Mouse (Mus musculus) forebrain, embryonic 11.5 days (tissue): ENCODE measurements at regions not wholly inside any gene's neighbourhood (a gene's known extent, or its start where the extent isn't known, plus 50 kb on each side); places are given as distances from the start of the nearest gene placed in this dataset.

Experiments
- ATAC-seq: fragments of 200-750 bp; cut with Nextera tagmentation; replicated peaks from 2 replicates; pipeline ENCODE4 v1.8.0; 2017; ENCODE audit warnings: moderate TSS enrichment; ENCODE audit not compliant: low FRiP score
- DNase-seq: peaks from one replicate; pipeline ENCODE4 v3.0.0-alpha.2; 2017; ENCODE audit warnings: low spot score
- H3K27ac ChIP-seq: fragments of 300-500 bp; sonication (generic); 2 replicates; pipeline ENCODE4 v1.5.1; 2014; ENCODE audit warnings: low read depth, low read length
- H3K27me3 ChIP-seq: fragments of 300-500 bp; sonication (generic); 2 replicates; pipeline ENCODE4 v1.6.1; 2014; ENCODE audit warnings: mild to moderate bottlenecking, low read length, mixed read lengths; ENCODE audit not compliant: control insufficient read depth, insufficient read depth
- H3K36me3 ChIP-seq: fragments of 300-500 bp; sonication (generic); 2 replicates; pipeline ENCODE4 v1.6.1; 2014; ENCODE audit warnings: mild to moderate bottlenecking, low read length, moderate library complexity, mixed read lengths; ENCODE audit not compliant: control insufficient read depth, insufficient read depth
- H3K4me1 ChIP-seq: fragments of 300-500 bp; sonication (generic); replicated peaks from 2 replicates; pipeline ENCODE4 v1.6.1; 2014; ENCODE audit warnings: low read length, mixed read lengths; ENCODE audit not compliant: control insufficient read depth, insufficient read depth
- H3K4me2 ChIP-seq: fragments of 300-500 bp; sonication (generic); 2 replicates; pipeline ENCODE4 v1.6.1; 2014; ENCODE audit warnings: low read depth, mild to moderate bottlenecking, low read length, moderate library complexity, mixed read lengths; ENCODE audit not compliant: severe bottlenecking
- H3K4me3 ChIP-seq: fragments of 300-500 bp; sonication (generic); 2 replicates; pipeline ENCODE4 v1.5.1; 2014; ENCODE audit warnings: low read depth, low read length
- H3K9ac ChIP-seq: fragments of 300-500 bp; sonication (generic); 2 replicates; pipeline ENCODE4 v1.6.1; 2014; ENCODE audit warnings: low read length
- H3K9me3 ChIP-seq: fragments of 300-500 bp; sonication (generic); 2 replicates; pipeline ENCODE4 v1.6.1; 2016; ENCODE audit warnings: low read length, mixed read lengths; ENCODE audit not compliant: control insufficient read depth
- WGBS: fragments of 180-500 bp; shearing (Covaris S2); extraction: QIAGEN DNeasy Blood & Tissue Kit; methylation state at CpG from one replicate; pipeline ENCODE4 v1.1.7; 2014; 5-methylcytosine and 5-hydroxymethylcytosine counted together

- 84% methylated on average over 3 of the region's 3 CpGs for WGBS
- H3K9ac ChIP-seq, result no peak overlapping the region
- H3K36me3 ChIP-seq, result no peaks in the 10 kb centered on the region
- no peak overlapping the region for H3K4me2 ChIP-seq
- H3K4me3 ChIP-seq, result no peak overlapping the region
- 0 out of 2 replicates have a peak, but pooled peaks have one; percentile 21 for ATAC-seq
- no peak overlapping the region for H3K27ac ChIP-seq
- no peaks in the 10 kb centered on the region for H3K27me3 ChIP-seq
- DNase-seq, result no peak
- no peaks in the 10 kb centered on the region for H3K9me3 ChIP-seq
- H3K4me1 ChIP-seq, result no peaks in the 10 kb centered on the region
These were observed 216.8 kb upstream of the Aco1 start for GRCm38 (mm10) chr4:39926021-39926591.

- H3K9ac ChIP-seq, result no peak overlapping the region
- H3K4me1 ChIP-seq, result no peaks in the 10 kb centered on the region
- H3K4me3 ChIP-seq, result no peak overlapping the region
- ATAC-seq, result no peak
- 89% methylated on average over 7 of the region's 7 CpGs for WGBS
- H3K27me3 ChIP-seq, result no peaks in the 10 kb centered on the region
- H3K4me2 ChIP-seq, result no peak overlapping the region
- no peak for DNase-seq
- H3K36me3 ChIP-seq, result no peaks in the 10 kb centered on the region
- no peaks in the 10 kb centered on the region for H3K9me3 ChIP-seq
- no peak overlapping the region for H3K27ac ChIP-seq
These were observed 216.3 kb upstream of the Aco1 start for GRCm38 (mm10) chr4:39926594-39926993.

- no peaks in the 10 kb centered on the region for H3K4me1 ChIP-seq
- H3K36me3 ChIP-seq, result no peaks in the 10 kb centered on the region
- ATAC-seq, result no peak
- H3K9ac ChIP-seq, result no peak overlapping the region
- no peak overlapping the region for H3K4me2 ChIP-seq
- H3K27ac ChIP-seq, result no peak overlapping the region
- no peak overlapping the region for H3K4me3 ChIP-seq
- no peaks in the 10 kb centered on the region for H3K9me3 ChIP-seq
- no peaks in the 10 kb centered on the region for H3K27me3 ChIP-seq
- 85% methylated on average over 2 of the region's 2 CpGs for WGBS
- DNase-seq, result no peak
These were observed 214.4 kb upstream of the Aco1 start for GRCm38 (mm10) chr4:39928491-39928890.

- H3K36me3 ChIP-seq, result no peaks in the 10 kb centered on the region
- 86% methylated on average over 12 of the region's 12 CpGs for WGBS
- ATAC-seq, result no peak
These were observed 208.7 kb upstream of the Aco1 start for GRCm38 (mm10) chr4:39934025-39934708.

GRCm38 (mm10) chr4:39958687-39959086 is 184.2 kb upstream of the Aco1 start:
- 82% methylated on average over 3 of the region's 3 CpGs for WGBS
- no peak for ATAC-seq

More at GRCm38 (mm10) chr4:39934025-39934708, 208.7 kb upstream of the Aco1 start:
- H3K9ac ChIP-seq, result no peak overlapping the region
- no peaks in the 10 kb centered on the region for H3K4me1 ChIP-seq
- H3K9me3 ChIP-seq, result no peaks in the 10 kb centered on the region
- DNase-seq, result no peak
- H3K4me2 ChIP-seq, result no peak overlapping the region
- no peaks in the 10 kb centered on the region for H3K27me3 ChIP-seq
- H3K4me3 ChIP-seq, result no peak overlapping the region
- H3K27ac ChIP-seq, result no peak overlapping the region

GRCm38 (mm10) chr4:39967938-39968337 is 174.9 kb upstream of the Aco1 start:
- H3K27ac ChIP-seq, result no peak overlapping the region
- ATAC-seq (no peak), DNase-seq (no peak)
- no peak overlapping the region for H3K4me3 ChIP-seq
- H3K27me3 ChIP-seq, result no peaks in the 10 kb centered on the region
- H3K4me2 ChIP-seq, result no peak overlapping the region
- H3K36me3 ChIP-seq, result no peaks in the 10 kb centered on the region
- WGBS, result 93% methylated on average over 3 of the region's 3 CpGs
- H3K4me1 ChIP-seq, result no peaks in the 10 kb centered on the region
- no peak overlapping the region for H3K9ac ChIP-seq
- no peaks in the 10 kb centered on the region for H3K9me3 ChIP-seq

More at GRCm38 (mm10) chr4:39958687-39959086, 184.2 kb upstream of the Aco1 start:
- Histone ChIP-seq H3K4me2 (no peak overlapping the region), H3K4me3 (no peak overlapping the region), H3K4me1 (no peaks in the 10 kb centered on the region), H3K9me3 (no peaks in the 10 kb centered on the region), H3K27ac (no peak overlapping the region), H3K36me3 (no peaks in the 10 kb centered on the region), H3K9ac (no peak overlapping the region), H3K27me3 (no peaks in the 10 kb centered on the region)
- no peak for DNase-seq

- H3K9ac ChIP-seq, result no peak overlapping the region
- H3K4me2 ChIP-seq, result no peak overlapping the region
- no peaks in the 10 kb centered on the region for H3K4me1 ChIP-seq
- H3K36me3 ChIP-seq, result no peaks in the 10 kb centered on the region
- H3K9me3 ChIP-seq, result no peaks in the 10 kb centered on the region
- 78% methylated on average over 6 of the region's 6 CpGs for WGBS
- H3K27me3 ChIP-seq, result no peaks in the 10 kb centered on the region
- H3K27ac ChIP-seq, result no peak overlapping the region
- ATAC-seq, result no peak
- H3K4me3 ChIP-seq, result no peak overlapping the region
- DNase-seq, result no peak
These were observed 151.5 kb upstream of the Aco1 start for GRCm38 (mm10) chr4:39991358-39991757.

- Histone ChIP-seq H3K4me3 (no peak overlapping the region), H3K27me3 (no peaks in the 10 kb centered on the region), H3K9ac (no peak overlapping the region), H3K27ac (no peak overlapping the region), H3K36me3 (no peaks in the 10 kb centered on the region), H3K4me1 (no peaks in the 10 kb centered on the region), H3K9me3 (no peaks in the 10 kb centered on the region), H3K4me2 (no peak overlapping the region)
- DNase-seq (no peak), ATAC-seq (no peak)
- 93% methylated on average over 2 of the region's 2 CpGs for WGBS
These were observed 151.0 kb upstream of the Aco1 start for GRCm38 (mm10) chr4:39991851-39992250.
